Mouse (Mus musculus): ENCODE results near the gene Wdr81. TPM values are rescaled to one million over a fixed set of nuclear protein-coding genes. Genes with fewer than 3 reads are reported as not detected.

Wdr81 gene
- polyA plus RNA-seq, 1 experiment from 2014 or later: 6.0 TPM

- Histone ChIP-seq H3K9ac (no peak overlapping the region), H3K9me3 (no peaks in the 10 kb centered on the region), H3K4me1 (peaks cover 9% of the 10 kb centered on the region), H3K27me3 (replicated peaks) (no peaks in the 10 kb centered on the region), H3K4me3 (replicated peaks) (no peak overlapping the region), H3K36me3 (no peaks in the 10 kb centered on the region), H3K27ac (no peak overlapping the region), H3K4me2 (no peak overlapping the region)
- no peak for ATAC-seq (ENCODE audit: insufficient read depth, low FRiP score, low read depth)
- 84% methylated on average over 9 of the region's 9 CpGs for WGBS
These were observed 30.5 kb downstream of the Wdr81 start for GRCm38 (mm10) chr11:75424033-75424432.

GRCm38 (mm10) chr11:75423091-75423490 is 31.4 kb downstream of the Wdr81 start:
- Histone ChIP-seq H3K4me3 (replicated peaks) (no peak overlapping the region), H3K9ac (no peak overlapping the region), H3K27ac (no peak overlapping the region), H3K36me3 (no peaks in the 10 kb centered on the region), H3K4me1 (peaks cover 9% of the 10 kb centered on the region), H3K27me3 (replicated peaks) (no peaks in the 10 kb centered on the region), H3K4me2 (no peak overlapping the region), H3K9me3 (no peaks in the 10 kb centered on the region)
- no peak for ATAC-seq (ENCODE audit: insufficient read depth, low FRiP score, low read depth)
- WGBS: 89% methylated on average over 3 of the region's 3 CpGs

- Histone ChIP-seq H3K4me2 (peak within 1 kb of the TSS; percentile 46), H3K4me3 (replicated peaks) (peak within 1 kb of the TSS; percentile 35), H3K27me3 (replicated peaks) (no peaks in the 10 kb centered on the region), H3K9me3 (no peaks in the 10 kb centered on the region), H3K4me1 (peaks cover 9% of the 10 kb centered on the region), H3K27ac (no peak within 1 kb of the TSS), H3K9ac (no peak within 1 kb of the TSS), H3K36me3 (no peaks in the 10 kb centered on the region)
- no peak for ATAC-seq (ENCODE audit: insufficient read depth, low FRiP score, low read depth)
- WGBS: 35% methylated on average over 10 of the region's 10 CpGs
These were observed 32.3 kb downstream of the Wdr81 start, which contains the start of gene Serpinf1 for GRCm38 (mm10) chr11:75422013-75422792. Serpinf1 (minus strand) TSS chr11:75422701.

- H3K4me1 ChIP-seq: peaks cover 9% of the 10 kb centered on the region
- no peaks in the 10 kb centered on the region for H3K36me3 ChIP-seq
- peak; percentile 47; the same call in 1 of the 2 replicates for ATAC-seq (ENCODE audit: insufficient read depth, low FRiP score, low read depth)
- no peak overlapping the region for H3K9ac ChIP-seq
- H3K27ac ChIP-seq: no peak overlapping the region
- peak overlapping the region; percentile 35 for H3K4me3 ChIP-seq (replicated peaks)
- no peaks in the 10 kb centered on the region for H3K27me3 ChIP-seq (replicated peaks)
- peak overlapping the region; percentile 46 for H3K4me2 ChIP-seq
- 43% methylated on average over 6 of the region's 6 CpGs for WGBS
- H3K9me3 ChIP-seq: no peaks in the 10 kb centered on the region
These were observed 33.0 kb downstream of the Wdr81 start for GRCm38 (mm10) chr11:75421375-75422012.

GRCm38 (mm10) chr11:75420810-75421374 is 33.6 kb downstream of the Wdr81 start:
- H3K27ac ChIP-seq: no peak overlapping the region
- peaks cover 9% of the 10 kb centered on the region for H3K4me1 ChIP-seq
- H3K9ac ChIP-seq: no peak overlapping the region
- 56% methylated on average over 5 of the region's 5 CpGs for WGBS
- H3K36me3 ChIP-seq: no peaks in the 10 kb centered on the region
- no peak overlapping the region for H3K4me2 ChIP-seq
- no peaks in the 10 kb centered on the region for H3K9me3 ChIP-seq
- H3K4me3 ChIP-seq (replicated peaks): no peak overlapping the region
- no peaks in the 10 kb centered on the region for H3K27me3 ChIP-seq (replicated peaks)
- no peak for ATAC-seq (ENCODE audit: insufficient read depth, low FRiP score, low read depth)

GRCm38 (mm10) chr11:75420037-75420436 is 34.5 kb downstream of the Wdr81 start:
- H3K4me1 ChIP-seq: peaks cover 9% of the 10 kb centered on the region
- WGBS: 81% methylated on average over 7 of the region's 7 CpGs
- no peaks in the 10 kb centered on the region for H3K36me3 ChIP-seq
- H3K27me3 ChIP-seq (replicated peaks): no peaks in the 10 kb centered on the region
- no peak overlapping the region for H3K4me3 ChIP-seq (replicated peaks)
- ATAC-seq (ENCODE audit: insufficient read depth, low FRiP score, low read depth): no peak
- no peak overlapping the region for H3K9ac ChIP-seq
- no peaks in the 10 kb centered on the region for H3K9me3 ChIP-seq
- H3K4me2 ChIP-seq: no peak overlapping the region
- H3K27ac ChIP-seq: no peak overlapping the region

GRCm38 (mm10) chr11:75415994-75416393 is 38.5 kb downstream of the Wdr81 start:
- ATAC-seq (ENCODE audit: insufficient read depth, low FRiP score, low read depth): no peak

GRCm38 (mm10) chr11:75415096-75415495 is 39.4 kb downstream of the Wdr81 start:
- ATAC-seq (ENCODE audit: insufficient read depth, low FRiP score, low read depth): no peak
- WGBS: 51% methylated on average over 7 of the region's 7 CpGs
- no peak overlapping the region for H3K27ac ChIP-seq

More at GRCm38 (mm10) chr11:75415994-75416393, 38.5 kb downstream of the Wdr81 start:
- no peak overlapping the region for H3K4me3 ChIP-seq (replicated peaks)
- no peak overlapping the region for H3K27ac ChIP-seq
- H3K4me2 ChIP-seq: no peak overlapping the region
- no peaks in the 10 kb centered on the region for H3K36me3 ChIP-seq
- H3K4me1 ChIP-seq: no peaks in the 10 kb centered on the region
- H3K9me3 ChIP-seq: no peaks in the 10 kb centered on the region
- WGBS: 83% methylated on average over 13 of the region's 13 CpGs
- no peak overlapping the region for H3K9ac ChIP-seq
- no peaks in the 10 kb centered on the region for H3K27me3 ChIP-seq (replicated peaks)

GRCm38 (mm10) chr11:75410591-75410990 is 43.9 kb downstream of the Wdr81 start:
- Histone ChIP-seq H3K4me1 (no peaks in the 10 kb centered on the region), H3K27ac (no peak overlapping the region), H3K9ac (no peak overlapping the region), H3K27me3 (replicated peaks) (no peaks in the 10 kb centered on the region), H3K4me2 (no peak overlapping the region), H3K9me3 (no peaks in the 10 kb centered on the region), H3K4me3 (replicated peaks) (no peak overlapping the region), H3K36me3 (no peaks in the 10 kb centered on the region)
- no peak for ATAC-seq (ENCODE audit: insufficient read depth, low FRiP score, low read depth)
- WGBS: 79% methylated on average over 7 of the region's 7 CpGs

More at GRCm38 (mm10) chr11:75415096-75415495, 39.4 kb downstream of the Wdr81 start:
- no peak overlapping the region for H3K9ac ChIP-seq
- H3K4me2 ChIP-seq: no peak overlapping the region
- H3K36me3 ChIP-seq: no peaks in the 10 kb centered on the region
- no peak overlapping the region for H3K4me3 ChIP-seq (replicated peaks)
- no peaks in the 10 kb centered on the region for H3K27me3 ChIP-seq (replicated peaks)
- no peaks in the 10 kb centered on the region for H3K4me1 ChIP-seq
- H3K9me3 ChIP-seq: no peaks in the 10 kb centered on the region

- no peaks in the 10 kb centered on the region for H3K9me3 ChIP-seq
- no peaks in the 10 kb centered on the region for H3K27me3 ChIP-seq (replicated peaks)
- H3K4me3 ChIP-seq (replicated peaks): no peak overlapping the region
- H3K4me1 ChIP-seq: no peaks in the 10 kb centered on the region
- 68% methylated on average over 17 of the region's 17 CpGs for WGBS
- no peaks in the 10 kb centered on the region for H3K36me3 ChIP-seq
- H3K27ac ChIP-seq: no peak overlapping the region
- no peak for ATAC-seq (ENCODE audit: insufficient read depth, low FRiP score, low read depth)
- no peak overlapping the region for H3K4me2 ChIP-seq
- H3K9ac ChIP-seq: no peak overlapping the region
These were observed 44.6 kb downstream of the Wdr81 start for GRCm38 (mm10) chr11:75409679-75410575.

GRCm38 (mm10) chr11:75406865-75407264 is 47.7 kb downstream of the Wdr81 start:
- no peak overlapping the region for H3K4me3 ChIP-seq (replicated peaks)
- no peaks in the 10 kb centered on the region for H3K36me3 ChIP-seq
- H3K4me2 ChIP-seq: no peak overlapping the region
- H3K9ac ChIP-seq: no peak overlapping the region
- WGBS: 37% methylated on average over 3 of the region's 3 CpGs
- H3K4me1 ChIP-seq: no peaks in the 10 kb centered on the region
- H3K9me3 ChIP-seq: no peaks in the 10 kb centered on the region
- no peak overlapping the region for H3K27ac ChIP-seq
- H3K27me3 ChIP-seq (replicated peaks): no peaks in the 10 kb centered on the region
- ATAC-seq (ENCODE audit: insufficient read depth, low FRiP score, low read depth): no peak
